Mouse (Mus musculus) brown adipose tissue, adult 24 weeks (tissue): ENCODE results near the gene Vmn1r42. TPM values are rescaled to one million over a fixed set of nuclear protein-coding genes. Genes with fewer than 3 reads are reported as not detected.
"Not testable (repeated sequence)": the region's sequence is repeated elsewhere in the genome, so short reads cannot be mapped to it uniquely, and the experiment has no call there.

ENCODE experiments used
- H3K27ac ChIP-seq: fragments of 200-500 bp; replicated peaks from 2 replicates; pipeline ENCODE4 v1.5.1; 2012; ENCODE audit warnings: low read depth, mild to moderate bottlenecking, low read length
- H3K4me1 ChIP-seq: fragments of 200-500 bp; 2 replicates; pipeline ENCODE4 v1.6.1; 2012; ENCODE audit warnings: low read length, mixed read lengths; ENCODE audit not compliant: control insufficient read depth, insufficient read depth, insufficient read length
- H3K4me3 ChIP-seq: fragments of 200-500 bp; 2 replicates; pipeline ENCODE4 v1.5.1; 2012; ENCODE audit warnings: low read depth, mild to moderate bottlenecking, low read length, moderate library complexity; ENCODE audit not compliant: insufficient read depth
- polyA plus RNA-seq: library from polyadenylated mRNA; stranded (reverse); fragments of >200 nt; gene quantifications from 2 replicates; pipeline ENCODE4 v1.2.4, GENCODE M21; 2012; ENCODE audit not compliant: missing spikeins, insufficient read depth, insufficient read length

Gene Vmn1r42
- not detected in 2 replicates for polyA plus RNA-seq

DNA sequence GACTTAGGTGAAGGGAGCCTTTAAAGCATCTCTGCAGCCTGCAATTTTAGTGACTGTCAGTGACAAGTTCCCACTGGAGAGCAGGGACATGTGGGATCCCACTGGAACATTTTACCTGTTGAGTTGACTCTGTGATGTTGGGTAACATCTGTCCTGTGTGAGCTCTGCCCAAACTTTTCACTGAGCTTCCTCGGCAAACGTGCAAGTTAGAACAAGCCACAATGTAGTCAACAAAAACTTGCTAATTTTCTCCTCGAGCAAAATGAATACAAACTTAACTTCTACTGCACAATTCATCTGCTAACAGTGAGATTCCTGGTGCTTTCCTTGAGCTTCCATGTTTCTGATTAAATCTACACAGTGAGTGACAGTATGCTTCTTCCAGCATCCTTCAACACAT is at the start of gene Vmn1r42, which contains the start of gene Vmn1r43:
TSS of gene Vmn1r42 (minus strand) at position 101 of the 400 bp plus-strand sequence.
TSS of gene Vmn1r43 (minus strand) at position 101 of the 400 bp plus-strand sequence.
- H3K27ac ChIP-seq, H3K4me3 ChIP-seq, H3K4me1 ChIP-seq: not testable (repeated sequence)

DNA sequence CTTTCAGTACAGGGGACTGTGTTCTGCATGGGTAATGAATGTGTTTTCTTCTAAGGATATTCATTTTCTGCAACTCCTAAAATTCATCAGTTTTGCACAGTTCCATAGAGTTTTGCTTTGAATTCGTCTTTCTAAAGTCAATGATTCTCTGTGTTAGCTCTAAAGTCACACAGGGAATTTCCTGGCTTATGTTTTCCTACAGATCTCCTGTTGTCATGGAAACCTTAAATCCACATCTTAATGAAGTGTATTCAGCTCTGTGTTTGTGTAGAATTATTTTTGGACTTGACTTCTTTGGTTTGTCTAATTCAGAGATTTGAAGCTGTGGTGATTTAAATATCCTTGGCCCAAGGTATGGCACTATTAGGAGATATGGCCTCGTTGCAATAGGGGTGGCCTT is 7.6 kb upstream of the Vmn1r42 start:
- H3K4me3 ChIP-seq: no peak overlapping the region
- no peaks in the 10 kb centered on the region for H3K4me1 ChIP-seq
- no peak overlapping the region for H3K27ac ChIP-seq

DNA sequence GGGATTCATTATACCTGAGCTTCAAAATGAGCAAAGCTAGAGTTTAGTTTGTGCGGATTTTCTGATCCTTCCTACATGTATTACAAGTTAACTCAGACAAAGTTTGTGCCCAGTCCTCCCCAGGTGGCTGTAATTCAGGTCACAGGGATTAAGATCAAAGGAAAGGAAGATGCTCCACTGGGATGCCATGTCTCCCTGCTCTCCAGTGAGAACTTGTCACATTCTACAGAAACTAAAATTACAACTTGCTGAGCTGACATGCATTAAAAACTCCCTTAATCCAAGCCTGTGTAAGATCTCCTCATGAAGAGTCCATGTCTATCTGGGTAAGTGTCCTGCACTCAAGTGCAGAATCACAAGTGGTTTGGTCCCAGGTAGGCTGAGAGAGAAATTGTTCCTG is 7.1 kb upstream of the Vmn1r42 start, which contains the start of gene Vmn1r44:
TSS of gene Vmn1r44 (plus strand) at position 301 of the 400 bp plus-strand sequence.
- Histone ChIP-seq H3K4me3 (no peak within 1 kb of the TSS), H3K27ac (no peak within 1 kb of the TSS), H3K4me1 (no peaks in the 10 kb centered on the region)

DNA sequence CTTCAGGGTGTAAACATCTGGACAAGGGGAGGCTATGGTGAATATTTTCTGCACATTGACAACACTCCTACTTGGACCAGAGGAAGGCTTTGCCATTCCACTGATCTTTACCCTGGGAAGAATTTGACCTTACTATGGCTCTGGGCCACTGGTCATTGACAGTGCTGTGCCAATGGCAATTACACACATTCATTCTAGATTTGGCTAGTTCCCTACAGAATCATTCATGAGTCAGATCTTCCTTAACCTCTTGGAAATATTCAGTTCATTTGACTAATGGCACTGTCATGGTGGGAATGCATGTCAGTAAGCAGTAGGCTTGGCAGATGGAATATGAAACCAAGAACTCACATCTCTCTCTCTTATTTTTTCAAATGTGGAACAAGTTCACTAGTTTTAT is 4.7 kb upstream of the Vmn1r42 start:
- no peak overlapping the region for H3K27ac ChIP-seq

DNA sequence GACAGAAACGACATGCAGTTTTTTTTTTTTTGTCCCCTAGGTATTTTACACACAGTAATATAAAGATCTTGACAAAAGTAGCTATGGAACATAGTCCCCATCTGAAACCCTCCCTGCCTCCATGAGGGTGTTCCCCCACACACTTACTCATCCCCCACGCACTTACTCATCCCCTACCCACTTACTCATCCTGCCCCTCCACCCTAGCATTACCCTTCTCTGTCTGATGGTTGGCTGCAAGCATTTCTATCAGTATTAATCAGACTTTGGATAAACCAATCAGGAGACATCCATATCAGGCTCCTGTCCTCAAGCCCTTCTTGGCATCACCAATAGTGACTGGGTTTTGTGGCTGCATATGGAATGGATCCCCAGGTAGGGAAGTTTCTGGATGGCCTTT is 750 bp upstream of the Vmn1r42 start:
- no peak overlapping the region for H3K4me3 ChIP-seq
- H3K27ac ChIP-seq: no peak overlapping the region
- no peaks in the 10 kb centered on the region for H3K4me1 ChIP-seq

More for the DNA sequence above, 4.7 kb upstream of the Vmn1r42 start:
- Histone ChIP-seq H3K4me1 (no peaks in the 10 kb centered on the region), H3K4me3 (no peak overlapping the region)

DNA sequence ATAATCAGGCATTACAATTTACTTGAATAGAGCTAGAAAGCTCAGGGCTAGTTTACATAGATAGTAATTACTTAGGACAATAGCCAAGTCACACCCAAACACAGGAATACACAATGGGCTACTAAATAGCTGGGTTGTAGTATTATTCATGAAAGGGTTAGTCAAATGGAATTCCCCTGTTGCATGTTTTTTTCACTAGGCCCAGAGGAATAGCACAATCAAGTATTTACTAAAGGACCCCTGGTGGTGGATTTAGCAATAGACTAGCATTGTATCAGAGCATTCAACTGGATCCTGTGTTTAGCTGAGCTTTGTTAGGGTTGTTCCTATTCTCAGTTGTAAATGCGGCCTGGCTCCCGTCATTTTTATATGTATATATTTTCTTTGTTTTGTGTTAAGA is 8.2 kb downstream of the Vmn1r42 start:
- Histone ChIP-seq H3K4me3 (no peak overlapping the region), H3K4me1 (no peaks in the 10 kb centered on the region), H3K27ac (no peak overlapping the region)

DNA sequence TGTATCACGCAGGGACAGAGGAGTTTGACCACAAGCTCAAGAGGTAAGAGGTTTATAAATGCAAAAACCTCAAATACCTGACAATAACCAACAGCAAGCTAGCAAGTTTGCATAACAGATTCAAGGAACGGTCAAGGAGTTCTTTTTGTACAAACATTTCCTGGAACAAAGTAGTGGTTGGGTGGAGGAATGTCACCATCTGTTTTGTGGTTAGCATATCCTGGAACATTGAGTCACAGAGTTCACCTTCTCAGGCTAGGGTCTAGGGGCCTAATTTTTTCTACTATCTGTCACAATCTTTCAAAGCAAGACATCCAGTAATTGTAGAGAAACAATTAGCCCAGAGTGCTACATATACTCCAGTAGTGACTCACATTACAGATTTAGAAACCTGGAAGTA is 8.9 kb downstream of the Vmn1r42 start:
- Histone ChIP-seq H3K27ac (no peak overlapping the region), H3K4me3 (no peak overlapping the region), H3K4me1 (no peaks in the 10 kb centered on the region)

DNA sequence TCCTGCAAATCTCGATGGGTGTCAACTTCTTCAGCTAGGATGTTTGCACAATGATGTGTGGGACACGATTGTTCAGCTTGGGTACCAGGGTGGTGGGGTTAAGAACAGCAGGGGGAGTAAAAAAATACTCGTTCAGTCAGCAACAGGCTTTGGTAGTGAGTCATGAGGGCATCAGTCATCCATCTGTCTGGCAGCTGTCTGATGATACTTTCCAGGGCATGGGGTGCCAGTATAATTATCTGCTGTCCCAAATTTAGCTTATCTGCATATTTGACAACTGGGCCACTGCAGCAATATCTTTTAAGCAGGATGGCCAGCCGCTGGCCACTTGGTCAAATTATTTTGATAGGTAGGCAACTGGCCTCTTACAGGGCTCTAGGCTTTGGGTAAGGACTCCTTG is 12.4 kb downstream of the Vmn1r42 start:
- Histone ChIP-seq H3K4me1 (no peaks in the 10 kb centered on the region), H3K27ac (no peak overlapping the region), H3K4me3 (no peak overlapping the region)

DNA sequence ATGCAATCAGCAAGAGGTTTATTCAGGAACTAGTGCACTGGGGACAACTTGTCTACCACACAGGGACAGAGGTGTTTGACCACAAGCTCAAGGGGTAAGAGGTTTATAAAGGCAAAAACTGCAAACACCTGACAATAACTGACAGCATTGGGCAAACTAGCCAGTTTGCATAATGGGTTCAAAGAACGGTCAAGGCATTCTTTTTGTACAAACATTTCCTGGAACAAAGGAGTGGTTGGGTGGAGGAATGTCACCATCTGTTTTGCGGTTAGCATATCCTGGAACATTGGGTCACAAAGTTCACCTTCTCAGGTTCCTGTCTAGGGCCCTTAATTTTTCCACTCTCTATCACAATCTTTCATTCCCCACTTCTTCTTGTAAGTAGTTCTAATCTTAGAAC is 16.4 kb downstream of the Vmn1r42 start:
- no peak overlapping the region for H3K4me3 ChIP-seq

DNA sequence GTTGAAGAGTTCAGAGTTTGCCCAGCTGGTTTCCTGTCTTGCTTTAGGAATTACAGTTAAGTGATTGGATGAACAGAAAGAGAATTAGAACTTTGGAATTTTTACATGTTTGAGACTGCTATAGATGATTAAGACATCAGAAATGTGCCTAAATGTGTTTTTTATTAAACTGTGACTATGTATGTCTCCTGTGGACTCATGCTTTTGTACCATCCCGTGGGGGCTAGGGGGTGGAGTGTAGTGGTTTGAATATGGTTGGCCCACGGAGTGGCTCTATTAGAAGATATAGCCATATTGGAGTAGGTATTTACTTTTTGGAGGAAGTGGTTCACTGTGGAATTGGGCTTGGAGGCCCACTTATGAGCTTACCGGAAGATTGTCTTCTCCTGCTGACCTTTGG is 18.7 kb downstream of the Vmn1r42 start:
- Histone ChIP-seq H3K4me1 (no peaks in the 10 kb centered on the region), H3K4me3 (no peak overlapping the region), H3K27ac (no peak overlapping the region)

More for the DNA sequence above, 16.4 kb downstream of the Vmn1r42 start:
- no peaks in the 10 kb centered on the region for H3K4me1 ChIP-seq
- H3K27ac ChIP-seq: no peak overlapping the region

Other genes starting within 250 kb of the Vmn1r42 start
- gene Txnrd3, start 232.4 kb downstream of the Vmn1r42 start, polyA plus RNA-seq: 7.0 and 10.2 TPM in 2 replicates
- gene Vmn1r40, start 168.9 kb downstream of the Vmn1r42 start, polyA plus RNA-seq: not detected in 2 replicates
- not detected in 2 replicates for gene Vmn1r41, start 135.6 kb downstream of the Vmn1r42 start, polyA plus RNA-seq
- gene Vmn1r43, start within 50 bp of the Vmn1r42 start, polyA plus RNA-seq: not detected in 2 replicates
- not detected in 2 replicates for gene Vmn1r44, start 7.2 kb upstream of the Vmn1r42 start, polyA plus RNA-seq
- not detected in 2 replicates for gene Vmn1r45, start 64.2 kb upstream of the Vmn1r42 start, polyA plus RNA-seq
- not detected in 2 replicates for gene Vmn1r46, start 92.9 kb upstream of the Vmn1r42 start, polyA plus RNA-seq
- not detected in 2 replicates for gene Vmn1r47, start 139.7 kb upstream of the Vmn1r42 start, polyA plus RNA-seq
- gene Vmn1r48, start 160.4 kb upstream of the Vmn1r42 start, polyA plus RNA-seq: not detected in 2 replicates
- not detected in 2 replicates for gene Vmn1r49, start 202.1 kb upstream of the Vmn1r42 start, polyA plus RNA-seq
- not detected in 2 replicates for gene Vmn1r50, start 225.0 kb upstream of the Vmn1r42 start, polyA plus RNA-seq
- gene Vmn1r51, start 246.2 kb upstream of the Vmn1r42 start, polyA plus RNA-seq: not detected in 2 replicates